Mouse (Mus musculus): ENCODE measurements around the gene Fbxl16.

Fbxl16 gene

GRCm38 (mm10) chr17:25808789-25809605 lies at the start of gene Fbxl16:
Gene Fbxl16, plus strand, starts transcription at chr17:25809085.
- DNase-seq (ENCODE audit: low read depth, low spot score), result peak; percentile 92

- DNase-seq (ENCODE audit: low read depth, low spot score), result no peak
These were observed 48.7 kb upstream of the Fbxl16 start for GRCm38 (mm10) chr17:25760148-25760547.

- DNase-seq (ENCODE audit: low read depth, low spot score), result no peak
These were observed 47.3 kb upstream of the Fbxl16 start for GRCm38 (mm10) chr17:25761561-25761970.

- DNase-seq (ENCODE audit: low read depth, low spot score), result peak; percentile 60
These were observed 46.3 kb upstream of the Fbxl16 start for GRCm38 (mm10) chr17:25762591-25762990.

GRCm38 (mm10) chr17:25765886-25766285 lies 43.0 kb upstream of the Fbxl16 start:
- no peak for DNase-seq (ENCODE audit: low read depth, low spot score)

- no peak for DNase-seq (ENCODE audit: low read depth, low spot score)
These were observed 39.6 kb upstream of the Fbxl16 start for GRCm38 (mm10) chr17:25769331-25769730.

GRCm38 (mm10) chr17:25773549-25774120 lies 35.2 kb upstream of the Fbxl16 start, which contains the start of gene Narfl:
Gene Narfl, plus strand, starts transcription at chr17:25773776.
- DNase-seq (ENCODE audit: low read depth, low spot score), result peak; percentile 98

GRCm38 (mm10) chr17:25775318-25776062 lies 33.4 kb upstream of the Fbxl16 start:
- DNase-seq (ENCODE audit: low read depth, low spot score), result no peak

GRCm38 (mm10) chr17:25777948-25778347 lies 30.9 kb upstream of the Fbxl16 start:
- no peak for DNase-seq (ENCODE audit: low read depth, low spot score)

GRCm38 (mm10) chr17:25781339-25781738 lies 27.5 kb upstream of the Fbxl16 start:
- no peak for DNase-seq (ENCODE audit: low read depth, low spot score)

- DNase-seq (ENCODE audit: low read depth, low spot score), result no peak
These were observed 25.8 kb upstream of the Fbxl16 start for GRCm38 (mm10) chr17:25783086-25783485.

GRCm38 (mm10) chr17:25783861-25784574 lies 24.9 kb upstream of the Fbxl16 start:
- DNase-seq (ENCODE audit: low read depth, low spot score), result no peak

GRCm38 (mm10) chr17:25785281-25785745 lies 23.6 kb upstream of the Fbxl16 start, which contains the start of gene Haghl:
Gene Haghl, minus strand, starts transcription at chr17:25785673.
- peak; percentile 95 for DNase-seq (ENCODE audit: low read depth, low spot score)

GRCm38 (mm10) chr17:25786280-25786679 lies 22.6 kb upstream of the Fbxl16 start, which contains the start of gene Ccdc78:
Gene Ccdc78, plus strand, starts transcription at chr17:25786580.
- no peak for DNase-seq (ENCODE audit: low read depth, low spot score)

- DNase-seq (ENCODE audit: low read depth, low spot score), result no peak
These were observed 21.9 kb upstream of the Fbxl16 start for GRCm38 (mm10) chr17:25786781-25787504.

GRCm38 (mm10) chr17:25791320-25791842 lies 17.5 kb upstream of the Fbxl16 start:
- DNase-seq (ENCODE audit: low read depth, low spot score), result no peak

- DNase-seq (ENCODE audit: low read depth, low spot score), result peak; percentile 87
These were observed 16.9 kb upstream of the Fbxl16 start for GRCm38 (mm10) chr17:25791843-25792527.

- peak; percentile 56 for DNase-seq (ENCODE audit: low read depth, low spot score)
These were observed 16.3 kb upstream of the Fbxl16 start, which contains the start of gene Fam173a for GRCm38 (mm10) chr17:25792615-25793014. Gene Fam173a, minus strand, starts transcription at chr17:25792901.

GRCm38 (mm10) chr17:25794197-25794596 lies 14.7 kb upstream of the Fbxl16 start:
- no peak for DNase-seq (ENCODE audit: low read depth, low spot score)

- no peak for DNase-seq (ENCODE audit: low read depth, low spot score)
These were observed 13.9 kb upstream of the Fbxl16 start for GRCm38 (mm10) chr17:25794998-25795397.
